Mouse (Mus musculus): ENCODE data around the gene Ehbp1l1.

GRCm38 (mm10) chr19:5742241-5742641, 16.1 kb upstream of the Ehbp1l1 start:
- TF ChIP-seq CTCF (IDR thresholded peaks at IDR 0.05; ENCODE audit: control insufficient read depth, insufficient read depth, insufficient replicate concordance, low read depth, low read length) (no peak), POLR2A (IDR thresholded peaks at IDR 0.05; ENCODE audit: control insufficient read depth, low read depth, low read length) (no peak)
